Mouse (Mus musculus) kidney, embryonic 15.5 days (tissue): ENCODE measurements at regions not wholly inside any gene's neighbourhood (a gene's known extent, or its start where the extent isn't known, plus 50 kb on each side); places are given as distances from the start of the nearest gene placed in this dataset.

Source experiments
- ATAC-seq: fragments of 200-750 bp; cut with Nextera tagmentation; replicated peaks from 2 replicates; pipeline ENCODE4 v1.8.0; 2017; ENCODE audit warnings: moderate TSS enrichment; ENCODE audit not compliant: low FRiP score
- H3K27ac ChIP-seq: fragments of 300-500 bp; sonication (generic); 2 replicates; pipeline ENCODE4 v1.5.1; 2015; ENCODE audit warnings: mild to moderate bottlenecking, inconsistent platforms
- H3K27me3 ChIP-seq: fragments of 300-500 bp; sonication (generic); 2 replicates; pipeline ENCODE4 v1.6.1; 2015; ENCODE audit warnings: inconsistent platforms
- H3K36me3 ChIP-seq: fragments of 300-500 bp; sonication (generic); 2 replicates; pipeline ENCODE4 v1.6.1; 2015; ENCODE audit warnings: inconsistent platforms
- H3K4me1 ChIP-seq: fragments of 300-500 bp; sonication (generic); 2 replicates; pipeline ENCODE4 v1.6.1; 2015; ENCODE audit warnings: inconsistent platforms
- H3K4me2 ChIP-seq: fragments of 300-500 bp; sonication (generic); 2 replicates; pipeline ENCODE4 v1.6.1; 2015; ENCODE audit warnings: moderate library complexity, mild to moderate bottlenecking, inconsistent platforms
- H3K4me3 ChIP-seq: fragments of 300-500 bp; sonication (generic); replicated peaks from 2 replicates; pipeline ENCODE4 v1.5.1; 2015; ENCODE audit warnings: mild to moderate bottlenecking, inconsistent platforms
- H3K9ac ChIP-seq: fragments of 300-500 bp; sonication (generic); 2 replicates; pipeline ENCODE4 v1.6.1; 2015; ENCODE audit warnings: mild to moderate bottlenecking, inconsistent platforms
- H3K9me3 ChIP-seq: fragments of 300-500 bp; sonication (generic); replicated peaks from 2 replicates; pipeline ENCODE4 v1.6.1; 2016; ENCODE audit warnings: inconsistent platforms
- WGBS: fragments of 180-500 bp; shearing (Covaris S2); methylation state at CpG from one replicate; pipeline ENCODE4 v1.1.7; 2015; ENCODE audit warnings: mixed read lengths; 5-methylcytosine and 5-hydroxymethylcytosine counted together

GRCm38 (mm10) chr6:51708011-51708410 lies 184.3 kb downstream of the Snx10 start:
- H3K9ac ChIP-seq: no peak overlapping the region
- H3K4me3 ChIP-seq: no peak overlapping the region
- no peaks in the 10 kb centered on the region for H3K9me3 ChIP-seq
- 0 out of 2 replicates have a peak overlapping the region, but pooled peaks have one; percentile 5 for H3K27ac ChIP-seq
- peaks cover 5% of the 10 kb centered on the region; the same call in 1 of the 2 replicates for H3K27me3 ChIP-seq
- 17% methylated on average over 6 of the region's 6 CpGs for WGBS
- no peak overlapping the region for H3K4me2 ChIP-seq
- peaks cover 35% of the 10 kb centered on the region for H3K4me1 ChIP-seq
- H3K36me3 ChIP-seq: no peaks in the 10 kb centered on the region
- no peak for ATAC-seq

- no peak overlapping the region for H3K9ac ChIP-seq
- ATAC-seq: no peak
Observed at GRCm38 (mm10) chr6:51708668-51709339, 185.1 kb downstream of the Snx10 start.

GRCm38 (mm10) chr6:51709340-51710067 lies 185.8 kb downstream of the Snx10 start:
- Histone ChIP-seq H3K4me3 (no peak overlapping the region), H3K27ac (0 out of 2 replicates have a peak overlapping the region, but pooled peaks have one; percentile 9), H3K9me3 (no peaks in the 10 kb centered on the region), H3K9ac (no peak overlapping the region), H3K4me2 (no peak overlapping the region), H3K4me1 (peaks cover 35% of the 10 kb centered on the region), H3K36me3 (no peaks in the 10 kb centered on the region), H3K27me3 (peaks cover 5% of the 10 kb centered on the region; the same call in 1 of the 2 replicates)
- ATAC-seq: no peak
- WGBS: 27% methylated on average over 11 of the region's 11 CpGs

More at GRCm38 (mm10) chr6:51708668-51709339, 185.1 kb downstream of the Snx10 start:
- H3K36me3 ChIP-seq: no peaks in the 10 kb centered on the region
- peaks cover 35% of the 10 kb centered on the region for H3K4me1 ChIP-seq
- peaks cover 5% of the 10 kb centered on the region; the same call in 1 of the 2 replicates for H3K27me3 ChIP-seq
- no peaks in the 10 kb centered on the region for H3K9me3 ChIP-seq
- WGBS: 38% methylated on average over 9 of the region's 9 CpGs
- H3K27ac ChIP-seq: 0 out of 2 replicates have a peak overlapping the region, but pooled peaks have one; percentile 9
- H3K4me3 ChIP-seq: no peak overlapping the region
- H3K4me2 ChIP-seq: no peak overlapping the region

DNA sequence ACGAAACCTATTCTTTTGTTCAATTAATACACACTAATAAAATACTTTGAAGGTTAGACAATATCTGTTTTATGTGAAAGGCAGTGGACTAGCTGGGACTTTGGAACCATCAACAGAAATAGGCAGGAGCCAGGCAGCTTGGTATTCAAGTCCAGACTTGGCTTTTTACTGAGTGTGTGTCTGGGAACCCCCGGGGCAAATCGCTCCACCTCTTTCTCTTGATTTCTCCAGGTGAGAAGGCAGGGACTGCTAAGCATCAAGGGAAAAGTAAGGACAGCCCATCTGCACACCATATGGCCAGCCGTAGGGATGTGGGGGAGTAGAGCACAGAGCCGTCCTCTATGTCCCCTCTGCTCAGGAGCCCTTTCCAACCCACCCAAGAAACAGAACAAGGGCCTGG lies 186.5 kb downstream of the Snx10 start:
- 57% methylated on average over 5 of the region's 5 CpGs for WGBS
- Histone ChIP-seq H3K27me3 (peaks cover 5% of the 10 kb centered on the region; the same call in 1 of the 2 replicates), H3K27ac (no peak overlapping the region), H3K4me3 (no peak overlapping the region), H3K36me3 (no peaks in the 10 kb centered on the region), H3K9me3 (no peaks in the 10 kb centered on the region), H3K4me1 (peaks cover 37% of the 10 kb centered on the region), H3K4me2 (no peak overlapping the region), H3K9ac (no peak overlapping the region)
- ATAC-seq: no peak

- no peak overlapping the region for H3K4me2 ChIP-seq
- H3K9me3 ChIP-seq: no peaks in the 10 kb centered on the region
- H3K4me1 ChIP-seq: peaks cover 42% of the 10 kb centered on the region
- no peak for ATAC-seq
- WGBS: 61% methylated on average over 15 of the region's 15 CpGs
- H3K36me3 ChIP-seq: no peaks in the 10 kb centered on the region
- H3K27me3 ChIP-seq: peaks cover 5% of the 10 kb centered on the region; the same call in 1 of the 2 replicates
- no peak overlapping the region for H3K27ac ChIP-seq
- H3K4me3 ChIP-seq: no peak overlapping the region
- H3K9ac ChIP-seq: no peak overlapping the region
Observed at GRCm38 (mm10) chr6:51710926-51711615, 187.4 kb downstream of the Snx10 start.

DNA sequence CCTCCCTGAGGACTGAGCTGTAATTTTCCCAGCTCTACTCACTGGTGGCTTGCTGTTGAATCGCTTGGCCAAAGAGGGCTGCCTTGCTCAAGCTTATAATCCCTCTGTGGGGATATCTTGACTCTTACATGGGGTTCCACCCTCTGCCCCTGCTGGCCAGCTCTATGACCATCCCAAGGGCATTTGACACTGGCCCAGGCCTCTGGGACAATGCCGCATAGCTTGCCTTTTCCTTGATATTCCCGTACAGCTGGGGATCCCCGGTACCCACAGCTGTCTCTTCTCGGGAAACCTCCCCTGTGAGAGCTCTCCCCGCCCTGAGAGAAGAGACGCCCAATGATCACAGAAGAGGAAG lies 187.9 kb downstream of the Snx10 start:
- no peak for ATAC-seq
- H3K9me3 ChIP-seq: no peaks in the 10 kb centered on the region
- H3K4me2 ChIP-seq: no peak overlapping the region
- no peak overlapping the region for H3K9ac ChIP-seq
- peaks cover 5% of the 10 kb centered on the region; the same call in 1 of the 2 replicates for H3K27me3 ChIP-seq
- H3K27ac ChIP-seq: no peak overlapping the region
- no peaks in the 10 kb centered on the region for H3K36me3 ChIP-seq
- WGBS: 79% methylated on average over 7 of the region's 7 CpGs
- peaks cover 42% of the 10 kb centered on the region for H3K4me1 ChIP-seq
- H3K4me3 ChIP-seq: no peak overlapping the region

DNA sequence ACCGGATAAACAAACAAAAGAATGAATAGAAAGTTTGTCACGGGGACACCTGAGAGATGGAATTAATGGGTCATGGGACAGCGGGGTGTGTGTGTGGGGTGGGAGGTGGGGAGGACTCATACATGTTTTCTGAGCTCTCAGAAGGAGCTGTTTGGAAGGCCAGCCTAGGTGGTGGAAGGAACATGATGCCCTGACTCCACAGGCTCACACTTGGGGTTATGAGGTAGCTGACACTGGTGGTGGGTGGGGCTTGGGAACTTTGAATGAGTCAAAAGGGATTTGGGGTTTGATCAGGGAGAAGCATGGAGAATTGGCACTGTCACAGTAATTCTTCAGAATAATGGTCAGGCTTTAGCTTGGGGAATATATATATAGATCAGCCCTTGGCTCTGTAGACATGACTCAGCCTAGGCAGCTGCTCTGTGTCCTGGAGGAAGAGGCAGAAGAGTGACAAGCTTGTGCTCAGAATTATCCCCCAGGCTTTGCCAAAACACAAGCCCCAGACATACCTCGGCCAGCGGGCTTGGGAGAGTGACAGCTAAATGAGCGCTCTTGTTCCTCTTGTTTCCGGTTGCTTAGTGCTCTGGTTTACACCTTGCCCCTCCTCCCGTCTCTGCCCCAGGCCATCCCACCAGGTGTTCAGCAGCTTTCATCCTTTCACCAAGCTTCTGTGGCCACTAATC lies 191.6 kb downstream of the Snx10 start:
- 17% methylated on average over 8 of the region's 8 CpGs for WGBS
- 0 out of 2 replicates have a peak, but pooled peaks cover 2% of the 10 kb centered on the region for H3K27me3 ChIP-seq
- no peak overlapping the region for H3K4me2 ChIP-seq

DNA sequence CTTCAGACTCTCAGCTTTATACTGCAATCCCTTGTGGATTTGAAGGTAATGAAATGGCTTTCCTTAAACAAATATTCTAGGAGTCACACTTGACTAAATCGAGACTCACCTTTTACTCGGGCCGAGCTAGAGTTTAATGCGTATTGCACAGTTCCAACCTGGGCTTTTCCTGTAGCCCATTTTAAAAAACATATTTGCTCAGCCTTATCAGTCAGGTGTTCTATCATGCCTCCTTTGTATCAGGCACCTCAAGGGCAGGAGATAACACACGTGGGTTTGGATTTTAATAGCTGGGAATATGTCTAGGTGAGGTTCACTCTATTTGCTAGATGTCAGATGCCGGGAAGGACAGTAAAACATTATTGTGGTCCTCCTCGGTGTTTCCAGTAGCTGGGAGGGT lies 193.7 kb downstream of the Snx10 start:
- Histone ChIP-seq H3K4me1 (peaks cover 12% of the 10 kb centered on the region; the same call in 1 of the 2 replicates), H3K9me3 (no peaks in the 10 kb centered on the region), H3K4me3 (no peak overlapping the region), H3K4me2 (no peak overlapping the region), H3K36me3 (no peaks in the 10 kb centered on the region), H3K27me3 (no peaks in the 10 kb centered on the region; the same call in 1 of the 2 replicates), H3K27ac (no peak overlapping the region), H3K9ac (no peak overlapping the region)
- no peak for ATAC-seq
- 68% methylated on average over 7 of the region's 7 CpGs for WGBS

More for the DNA sequence above, 191.6 kb downstream of the Snx10 start:
- H3K36me3 ChIP-seq: no peaks in the 10 kb centered on the region
- ATAC-seq: no peak
- H3K9ac ChIP-seq: no peak overlapping the region
- H3K27ac ChIP-seq: no peak overlapping the region
- H3K9me3 ChIP-seq: no peaks in the 10 kb centered on the region
- H3K4me3 ChIP-seq: no peak overlapping the region
- peaks cover 20% of the 10 kb centered on the region for H3K4me1 ChIP-seq

DNA sequence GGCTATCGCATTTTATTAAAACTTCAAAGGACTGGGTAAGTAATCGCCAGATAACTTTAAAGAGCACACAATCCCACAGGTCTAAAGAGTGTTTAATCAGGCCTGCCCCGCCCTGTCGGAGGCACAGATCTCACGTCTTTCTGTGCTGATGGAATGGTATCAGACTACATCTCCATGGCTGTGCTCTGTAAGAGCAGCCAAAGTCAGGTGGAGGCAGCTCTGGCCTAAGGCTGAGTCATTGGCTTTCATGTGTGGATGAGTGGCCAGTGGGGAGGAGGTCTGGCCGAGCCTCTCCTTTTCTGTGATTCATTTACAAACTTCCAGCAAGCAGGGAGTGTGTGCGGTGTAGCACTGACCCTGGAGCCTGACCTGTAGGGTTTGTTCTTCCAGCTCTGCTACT lies 197.0 kb downstream of the Snx10 start:
- H3K4me2 ChIP-seq: no peak overlapping the region
- H3K4me1 ChIP-seq: peaks cover 5% of the 10 kb centered on the region; the same call in 1 of the 2 replicates
- no peaks in the 10 kb centered on the region for H3K9me3 ChIP-seq
- H3K36me3 ChIP-seq: no peaks in the 10 kb centered on the region
- peak; percentile 74 for ATAC-seq
- 0 out of 2 replicates have a peak overlapping the region, but pooled peaks have one; percentile 18 for H3K27ac ChIP-seq
- 64% methylated on average over 7 of the region's 7 CpGs for WGBS
- H3K9ac ChIP-seq: no peak overlapping the region
- no peak overlapping the region for H3K4me3 ChIP-seq
- H3K27me3 ChIP-seq: no peaks in the 10 kb centered on the region; the same call in 1 of the 2 replicates

GRCm38 (mm10) chr6:51723053-51723452 lies 199.4 kb downstream of the Snx10 start:
- Histone ChIP-seq H3K9ac (no peak overlapping the region), H3K36me3 (no peaks in the 10 kb centered on the region), H3K27me3 (no peaks in the 10 kb centered on the region; the same call in 1 of the 2 replicates), H3K4me3 (no peak overlapping the region), H3K4me1 (peaks cover 5% of the 10 kb centered on the region; the same call in 1 of the 2 replicates), H3K4me2 (no peak overlapping the region), H3K9me3 (no peaks in the 10 kb centered on the region), H3K27ac (no peak overlapping the region)
- WGBS: 32% methylated on average over 4 of the region's 4 CpGs
- no peak for ATAC-seq

GRCm38 (mm10) chr6:51727191-51727590 lies 203.5 kb downstream of the Snx10 start:
- WGBS: 86% methylated on average over 8 of the region's 8 CpGs
- Histone ChIP-seq H3K4me1 (no peaks in the 10 kb centered on the region), H3K4me2 (no peak overlapping the region), H3K36me3 (no peaks in the 10 kb centered on the region), H3K9ac (no peak overlapping the region), H3K27me3 (peaks cover 11% of the 10 kb centered on the region), H3K4me3 (no peak overlapping the region), H3K27ac (no peak overlapping the region), H3K9me3 (no peaks in the 10 kb centered on the region)
- no peak for ATAC-seq
